Mouse (Mus musculus): ENCODE measurements around the gene Ufsp1.

Ufsp1 gene

DNA sequence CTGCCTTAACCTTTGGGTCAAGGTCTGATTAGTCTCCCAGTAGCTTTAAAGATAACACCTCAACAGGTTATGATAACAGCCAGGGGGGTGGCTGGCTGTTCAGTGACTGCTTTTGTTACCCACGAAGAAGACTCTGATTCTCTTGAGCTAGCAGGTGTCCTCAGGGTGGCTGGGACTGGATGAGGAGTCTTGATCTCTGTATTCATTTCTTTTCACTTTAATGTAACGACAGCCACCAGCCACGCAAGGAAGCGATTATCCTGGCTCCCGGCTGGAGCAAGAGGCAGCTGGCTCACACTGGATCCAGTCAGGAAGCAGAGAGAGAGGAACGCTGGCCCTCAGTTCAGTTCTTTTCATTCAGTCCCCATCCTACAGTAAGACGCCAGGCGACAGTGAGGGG lies 42.8 kb downstream of the Ufsp1 start:
- no peak for DNase-seq

GRCm38 (mm10) chr5:137338256-137338655 lies 43.8 kb downstream of the Ufsp1 start:
- DNase-seq: peak; percentile 92

DNA sequence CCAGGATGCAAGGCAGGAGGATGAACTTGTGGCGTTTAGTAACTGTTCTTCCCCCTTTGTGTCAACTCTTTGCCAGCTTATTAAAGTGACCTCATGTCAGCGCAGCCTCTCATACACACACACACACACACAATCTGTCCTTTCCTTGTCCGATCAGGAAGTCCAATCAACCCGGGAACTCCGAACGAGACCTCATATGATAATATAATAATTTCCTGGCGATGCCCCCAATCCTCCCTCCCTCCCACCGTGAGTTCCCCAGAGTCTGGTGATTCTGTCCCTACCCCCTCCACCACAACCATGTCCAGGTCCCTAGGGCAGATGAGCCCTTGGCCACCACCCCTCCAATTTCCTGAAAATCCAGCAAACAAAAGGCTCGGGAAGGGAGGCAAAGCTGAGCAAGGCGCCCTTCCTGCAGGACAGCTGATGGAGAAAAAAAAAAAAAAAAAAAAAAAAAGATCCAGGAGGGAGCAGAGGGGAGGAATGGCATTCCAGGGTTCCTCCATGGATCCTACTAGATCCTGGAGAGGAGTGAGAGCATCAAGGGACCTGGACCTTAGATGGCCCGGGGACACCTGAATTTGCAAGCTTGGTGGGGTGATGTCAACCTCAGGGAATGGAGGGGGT lies 44.3 kb downstream of the Ufsp1 start:
- peak; percentile 71 for DNase-seq

GRCm38 (mm10) chr5:137339290-137339979 lies 45.0 kb downstream of the Ufsp1 start:
- DNase-seq: peak; percentile 59

- no peak for DNase-seq
Observed at GRCm38 (mm10) chr5:137340222-137340621, 45.8 kb downstream of the Ufsp1 start.

DNA sequence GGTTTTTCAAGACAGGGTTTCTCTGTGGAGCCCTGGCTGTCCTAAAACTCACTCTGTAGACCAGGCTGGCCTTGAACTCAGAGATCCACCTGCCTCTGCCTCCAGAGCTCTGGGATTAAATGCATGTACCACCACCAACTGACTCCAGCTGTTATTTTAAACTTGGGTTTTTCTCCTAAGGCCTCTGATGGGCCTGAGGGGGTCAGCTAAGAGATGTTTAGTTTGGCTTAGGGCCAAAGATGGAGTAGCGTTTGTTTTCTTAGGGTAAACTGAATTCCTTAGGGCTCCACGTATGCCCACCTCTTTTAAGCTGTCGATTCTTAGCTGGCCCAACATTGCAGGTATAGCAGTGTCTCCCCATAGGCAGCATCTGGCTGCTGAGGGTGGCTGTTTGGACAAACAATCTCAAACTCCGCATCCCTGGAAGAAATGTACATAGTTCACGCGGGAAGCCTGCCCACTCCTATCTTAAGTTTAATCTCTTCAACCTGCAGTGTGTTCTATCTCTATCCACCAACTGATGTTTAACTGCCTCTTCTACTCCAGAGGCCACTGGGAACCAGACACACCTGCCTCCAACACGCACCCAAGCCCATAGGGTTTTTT lies 48.1 kb downstream of the Ufsp1 start:
- no peak for DNase-seq

- DNase-seq: no peak
Observed at GRCm38 (mm10) chr5:137343412-137343811, 49.0 kb downstream of the Ufsp1 start.

DNA sequence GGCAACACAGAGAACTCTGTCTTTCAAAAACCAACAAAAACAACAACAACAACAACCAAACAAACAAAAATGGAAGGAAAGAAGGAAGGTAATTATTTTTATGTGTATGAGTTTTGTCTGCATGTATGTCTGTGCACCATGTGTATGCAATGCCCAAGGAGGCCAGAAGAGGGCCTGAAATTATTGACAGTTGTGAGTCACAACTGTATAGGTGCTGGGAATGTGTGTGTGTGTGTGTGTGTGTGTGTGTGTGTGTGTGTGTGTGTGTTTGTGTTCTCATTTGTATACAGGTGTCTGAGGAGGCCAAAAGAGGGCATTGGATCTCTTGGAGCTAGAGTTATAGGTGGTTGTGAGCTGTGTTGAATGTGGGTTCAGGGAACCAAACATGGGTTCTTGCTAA lies 49.4 kb downstream of the Ufsp1 start:
- DNase-seq: no peak
